Mouse (Mus musculus) brain, embryonic 18.5 days (tissue): Measurements from ENCODE around the gene Sema6b.

ENCODE experiments used
- DNase-seq: peaks from one replicate; pipeline ENCODE4 v3.0.0-alpha.2; 2012; ENCODE audit warnings: low read depth, low spot score

The Sema6b gene

DNA sequence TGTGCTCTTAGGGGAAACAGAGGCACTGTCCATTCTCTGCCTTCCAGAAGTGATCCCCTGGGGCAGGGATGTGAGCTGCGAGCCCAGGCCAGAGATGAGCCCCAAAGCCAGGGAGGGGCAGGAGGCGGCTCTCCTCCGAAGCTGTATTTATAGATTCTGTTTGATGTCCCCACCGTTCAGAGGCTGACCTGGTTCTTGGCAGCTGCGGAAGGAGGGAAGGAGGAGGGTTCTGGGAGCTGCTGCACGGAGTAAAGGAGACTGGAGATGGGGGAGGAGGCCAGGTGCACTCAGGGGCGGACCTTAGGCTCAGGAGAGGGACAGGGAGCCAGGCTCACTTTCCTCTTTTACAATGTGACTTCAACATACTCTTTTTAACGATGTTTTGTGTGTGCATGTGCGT, 6.0 kb upstream of the Sema6b start:
- DNase-seq = no peak

DNA sequence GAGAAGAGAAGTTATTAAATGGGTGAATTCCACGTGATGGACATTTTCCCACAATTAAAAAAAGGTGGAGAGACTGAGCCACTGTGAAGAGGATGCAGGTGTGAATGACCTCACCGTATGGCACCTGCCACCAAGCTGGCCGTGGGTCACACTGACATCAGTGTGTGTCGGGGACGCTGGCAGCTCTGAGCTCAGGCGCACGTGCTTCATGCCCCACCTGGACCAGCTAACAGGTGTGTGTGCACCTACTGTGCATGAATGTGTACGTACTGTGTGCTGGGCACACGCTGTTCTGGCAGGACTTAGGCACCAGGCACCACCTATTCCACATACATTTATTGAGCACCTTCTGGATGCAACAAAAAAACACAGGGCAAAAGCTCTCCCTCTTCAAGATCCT, 4.4 kb upstream of the Sema6b start:
- DNase-seq = no peak

DNA sequence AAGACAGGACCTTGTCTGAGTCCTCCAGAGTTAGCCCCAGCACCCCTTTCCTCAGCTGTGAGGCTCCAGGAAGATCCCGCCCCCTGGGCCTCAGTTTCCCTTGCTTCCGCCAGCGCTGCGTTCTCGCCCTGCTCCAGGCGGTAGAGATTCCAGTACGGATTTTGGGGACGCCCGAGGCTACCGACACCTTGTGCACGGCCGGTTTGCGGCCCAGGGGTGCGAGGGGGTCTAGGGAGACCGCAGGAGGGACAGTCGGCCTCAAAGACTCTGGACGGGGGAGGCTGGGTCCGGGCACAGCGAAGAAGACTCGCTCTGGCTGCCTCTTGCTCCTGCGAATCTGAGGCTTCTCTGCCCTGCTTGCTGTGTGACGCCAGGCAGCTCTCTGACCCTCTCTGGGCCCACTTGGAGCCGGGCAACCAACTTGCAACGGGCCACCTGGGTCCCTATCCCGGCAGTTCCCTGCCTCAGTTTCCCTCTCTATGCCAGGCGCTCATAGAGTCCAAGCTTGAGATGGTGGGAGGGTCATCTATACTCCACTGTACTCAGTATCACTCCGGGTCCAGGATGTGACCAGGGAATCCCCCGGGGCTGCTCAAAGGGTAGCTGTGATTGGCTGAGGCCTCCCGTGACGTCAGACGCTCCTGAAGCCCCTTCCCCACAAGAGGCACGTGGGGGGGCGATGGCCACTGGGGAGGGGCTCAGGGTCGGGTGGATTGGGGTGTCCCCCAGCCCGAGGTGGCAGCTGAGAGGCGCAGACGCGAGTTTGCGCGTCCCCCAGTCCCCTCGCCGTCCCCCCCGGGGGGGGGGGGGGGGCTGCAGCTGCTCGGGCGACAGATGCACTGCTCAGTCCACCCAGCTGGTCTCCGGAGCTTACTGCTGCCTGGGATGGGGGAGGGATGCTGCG, 1.8 kb upstream of the Sema6b start:
- no peak for DNase-seq

DNA sequence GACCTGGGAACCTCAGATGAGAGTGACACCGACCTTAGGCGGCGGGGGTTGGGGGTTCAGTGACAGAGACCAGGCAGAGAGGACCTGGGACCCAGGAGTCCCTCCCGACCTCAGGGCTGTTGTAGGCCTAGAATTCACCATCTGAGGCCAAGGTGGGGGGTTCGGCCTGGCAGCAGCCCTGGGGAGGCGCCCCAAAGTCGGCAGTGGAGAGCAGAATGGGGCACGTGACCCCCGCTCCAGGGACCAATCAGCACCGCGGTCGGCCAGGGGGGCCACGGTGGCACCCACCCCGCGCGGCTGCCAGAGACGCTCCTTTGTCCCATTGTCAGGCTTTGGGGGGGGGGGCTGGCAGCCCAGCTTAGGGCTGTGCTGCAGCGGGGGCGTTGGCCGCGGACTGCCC, 788 bp downstream of the Sema6b start:
- no peak for DNase-seq

DNA sequence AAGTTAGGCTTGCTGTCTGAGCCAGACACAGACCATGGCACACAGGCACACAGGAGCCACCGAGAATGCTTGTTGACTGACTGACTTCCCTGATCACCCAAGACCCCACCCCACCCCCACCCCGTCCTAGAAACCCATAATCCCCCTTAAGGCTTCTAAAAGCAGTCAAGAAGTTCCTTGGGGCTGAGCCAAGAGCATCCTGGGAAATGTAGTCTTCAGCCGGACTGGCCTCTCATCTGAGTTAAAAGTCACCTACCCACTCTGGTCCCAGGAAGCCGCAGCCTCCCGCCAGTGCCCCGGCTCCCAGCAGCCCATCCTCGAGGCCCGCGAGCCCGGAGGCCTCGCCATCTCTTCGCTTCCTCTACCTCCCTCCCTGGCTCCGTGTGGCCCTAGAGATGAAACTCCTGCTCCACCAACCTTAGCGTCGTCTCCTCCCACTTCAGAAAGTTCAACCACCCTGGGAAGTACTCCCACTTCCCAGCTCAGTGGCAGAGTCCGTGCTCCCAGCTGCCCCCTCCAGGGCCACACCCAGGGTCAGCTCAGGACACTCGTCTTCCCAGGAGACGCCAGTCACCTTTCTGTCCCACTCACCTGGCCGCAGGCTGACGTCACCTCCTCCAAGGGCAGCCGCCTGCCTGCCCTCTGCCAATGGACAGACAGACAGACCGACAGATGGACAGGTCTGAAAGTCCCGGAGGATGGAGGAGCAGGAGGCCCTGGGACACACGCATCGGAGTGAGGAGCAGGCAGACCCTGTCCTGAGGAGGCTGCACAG, 2.1 kb downstream of the Sema6b start:
- no peak for DNase-seq

DNA sequence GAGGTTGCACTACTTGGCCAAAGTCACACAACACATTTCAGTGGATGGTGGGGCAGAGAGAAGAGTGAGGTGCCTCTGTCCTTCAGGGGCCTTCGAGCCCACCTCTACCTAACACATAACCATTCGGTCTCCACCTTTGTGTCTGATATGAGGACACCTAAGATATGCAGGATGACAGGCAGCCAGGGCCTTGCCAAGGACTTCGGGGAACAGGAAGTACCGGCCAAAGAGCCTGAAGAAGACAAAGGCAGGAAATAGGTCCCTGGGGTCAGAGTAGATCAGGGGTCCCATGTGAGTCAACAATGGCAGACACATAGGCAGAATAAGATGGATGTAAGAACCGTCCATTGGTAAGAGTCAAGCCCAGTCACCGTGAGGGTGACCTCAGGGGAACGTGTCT, 3.6 kb downstream of the Sema6b start:
- no peak for DNase-seq

DNA sequence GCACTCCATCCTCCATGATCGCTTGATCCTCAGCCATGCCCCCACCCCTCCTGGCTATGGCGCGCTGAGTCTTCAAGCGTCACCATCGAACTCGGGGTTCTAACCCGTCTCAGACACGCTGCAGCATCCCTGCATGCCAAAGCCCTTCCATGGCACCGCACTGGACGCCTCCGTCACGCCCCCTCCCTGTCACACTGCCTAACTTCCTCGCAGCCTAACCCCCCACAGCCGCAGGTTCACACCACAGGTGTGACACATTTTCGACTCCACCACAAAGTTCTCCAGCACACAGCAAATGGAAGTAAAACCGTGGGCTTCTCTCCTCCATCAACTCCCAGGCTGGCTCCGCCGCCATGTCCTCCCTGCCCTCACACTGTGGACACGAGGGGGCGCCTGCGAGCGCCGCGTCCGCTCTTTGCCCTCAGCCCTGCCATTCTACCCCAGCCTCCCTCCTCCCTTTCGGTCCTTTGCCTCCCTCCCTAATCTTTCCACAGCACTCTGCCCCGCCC, 5.6 kb downstream of the Sema6b start:
- no peak for DNase-seq

DNA sequence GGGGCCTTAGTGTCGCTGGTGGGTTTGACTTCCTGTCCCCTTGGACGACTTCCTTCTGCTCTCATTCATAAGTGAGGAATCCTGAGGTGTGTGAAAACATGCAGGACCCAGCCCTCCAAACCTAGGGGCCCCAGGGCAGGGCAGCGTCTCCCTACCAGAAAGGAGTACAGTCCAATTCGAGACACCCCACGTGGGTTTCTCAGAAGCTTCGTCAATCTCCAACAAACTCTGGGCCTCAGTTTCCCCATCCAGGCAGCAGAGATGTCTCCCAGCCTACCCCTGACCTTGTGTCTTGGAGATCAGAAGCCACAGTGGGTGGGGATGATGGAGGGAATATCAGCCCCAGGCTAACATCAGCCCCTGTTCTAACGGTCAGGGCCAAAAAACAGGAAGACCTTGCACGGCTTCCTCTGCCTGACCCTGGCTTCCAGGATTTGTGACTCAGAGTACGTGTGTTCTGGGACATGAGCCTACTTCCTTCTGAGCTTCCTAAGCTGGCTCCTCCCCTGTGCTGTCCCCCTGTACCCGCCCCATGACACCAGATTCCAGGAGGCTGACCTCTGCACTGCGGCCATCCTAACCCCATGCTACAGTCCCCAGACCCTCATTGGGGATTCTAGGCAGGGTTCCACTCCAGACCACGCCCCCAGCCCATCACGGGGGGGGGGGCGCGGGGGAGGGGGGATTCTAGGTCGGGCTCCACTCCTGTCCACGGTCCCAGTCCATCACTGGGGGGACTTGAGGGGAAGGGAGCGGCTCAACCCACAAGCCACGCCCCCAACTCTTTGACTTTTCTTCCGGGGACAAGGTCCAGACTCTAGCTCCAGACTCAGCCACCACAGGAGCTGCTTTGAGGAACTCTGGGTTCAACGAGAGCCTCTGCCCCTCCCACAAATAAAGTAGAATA, 6.4 kb downstream of the Sema6b start:
- no peak for DNase-seq

DNA sequence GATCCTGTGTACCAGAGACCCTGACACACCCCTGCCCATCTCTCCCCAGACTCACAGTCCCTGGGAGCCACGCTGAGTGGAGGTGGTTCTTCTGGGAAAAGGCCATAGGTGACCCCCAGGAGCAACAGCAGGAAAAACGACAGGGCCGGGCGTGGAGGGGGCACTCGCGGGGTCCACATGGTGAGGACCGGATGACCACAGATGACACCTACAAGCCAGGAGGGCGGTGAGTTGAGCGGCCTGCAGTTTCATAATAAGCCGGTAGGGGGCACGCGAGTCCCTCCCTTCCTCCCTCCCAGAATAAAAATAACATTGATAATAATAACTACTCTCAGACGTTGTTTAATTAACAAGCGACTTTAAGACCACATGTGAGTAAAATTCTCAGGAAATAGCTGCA, 7.5 kb downstream of the Sema6b start:
- no peak for DNase-seq

DNA sequence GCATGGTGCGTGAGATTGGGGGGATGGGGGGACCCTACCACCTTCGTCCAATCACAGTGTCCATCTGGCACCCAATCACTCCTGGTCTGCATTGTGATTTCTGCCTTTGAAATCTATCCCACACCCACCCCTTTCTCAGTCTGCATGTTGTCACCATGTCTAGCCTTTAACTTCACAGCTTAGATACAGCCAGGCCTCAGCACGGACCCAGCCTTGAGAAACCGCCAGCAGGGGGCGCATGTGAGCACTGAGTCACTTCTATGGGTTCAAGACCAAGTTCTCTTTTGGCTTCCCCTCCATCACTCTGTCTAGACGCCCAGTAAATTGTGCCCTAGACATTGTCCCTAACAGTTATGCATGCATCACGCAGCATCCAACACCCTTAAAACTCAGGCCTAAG, 8.3 kb downstream of the Sema6b start:
- DNase-seq = no peak

DNA sequence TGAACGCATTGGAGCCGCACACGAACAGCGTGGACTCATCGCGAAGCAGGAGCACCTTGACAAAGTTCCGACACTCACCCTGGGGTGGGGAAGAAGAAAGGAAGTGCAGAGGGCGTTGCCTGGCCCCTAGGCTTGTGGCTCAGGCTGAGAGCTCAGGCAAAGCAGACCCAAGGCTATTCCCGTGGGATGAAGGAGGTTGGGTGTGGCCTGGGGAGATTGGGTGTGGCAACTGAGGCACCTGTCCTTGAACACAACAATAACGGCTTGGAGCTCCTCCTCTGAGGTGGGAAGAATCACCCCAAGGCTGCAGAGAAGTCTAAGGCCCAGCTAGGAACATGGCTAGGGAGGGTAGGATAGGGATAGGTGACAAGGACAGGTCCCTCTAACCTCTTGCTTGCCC, 9.0 kb downstream of the Sema6b start:
- DNase-seq = no peak

DNA sequence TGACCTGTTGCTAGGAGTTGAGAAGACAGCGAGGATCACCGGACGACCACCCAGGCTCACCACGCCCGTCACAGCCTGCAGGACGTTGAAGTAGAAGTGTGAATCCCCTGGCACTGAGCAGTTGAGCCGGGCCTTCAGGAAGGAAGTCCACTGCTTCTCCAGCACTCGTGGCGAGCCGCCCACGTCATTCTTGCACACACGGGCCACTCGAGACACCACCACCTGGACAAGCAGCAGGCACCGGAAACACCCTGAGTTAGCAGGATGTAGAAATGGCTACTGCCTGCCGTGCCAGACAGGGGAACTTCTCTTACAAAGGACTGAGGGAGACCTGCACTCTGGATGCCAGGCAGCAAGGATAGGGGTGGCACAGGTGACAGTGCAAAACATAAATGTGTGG, 11.9 kb downstream of the Sema6b start:
- DNase-seq = no peak

DNA sequence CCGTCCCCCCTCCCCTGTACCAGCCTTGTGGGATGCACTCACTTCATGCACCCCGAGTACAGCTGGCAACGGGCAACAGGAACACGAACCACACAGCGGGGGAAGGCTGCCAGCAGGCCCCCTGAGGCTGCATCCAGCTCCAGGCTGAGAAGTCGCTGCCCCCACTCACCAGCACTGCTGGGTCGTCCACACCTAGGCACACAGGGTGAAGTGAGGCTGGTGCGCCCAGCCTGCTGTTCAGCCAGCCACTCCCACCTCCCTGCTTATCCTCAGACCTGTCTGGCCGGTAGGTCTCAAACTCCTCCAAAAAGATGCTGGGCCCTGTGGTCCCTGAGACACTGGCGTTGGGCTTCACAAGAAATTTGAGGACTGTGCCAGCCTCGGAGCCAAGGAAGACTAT, 14.0 kb downstream of the Sema6b start:
- DNase-seq = no peak

DNA sequence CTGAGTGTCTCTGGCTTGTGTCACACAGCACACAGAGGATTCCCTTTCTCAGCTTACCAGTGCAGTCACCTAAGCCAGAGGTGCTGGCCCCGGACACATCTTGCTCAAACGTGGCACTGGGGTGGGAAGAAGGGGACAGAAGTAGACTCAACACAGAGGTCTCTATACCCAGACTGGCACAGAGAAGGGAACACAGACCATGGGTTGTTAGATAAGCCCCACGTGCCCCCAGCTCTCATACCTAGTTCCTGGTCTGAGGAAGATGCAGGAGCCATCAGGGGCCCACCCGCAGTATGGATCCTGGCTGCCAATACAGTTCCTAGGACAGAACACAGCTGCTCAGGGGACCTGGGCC, 14.9 kb downstream of the Sema6b start:
- DNase-seq = no peak

DNA sequence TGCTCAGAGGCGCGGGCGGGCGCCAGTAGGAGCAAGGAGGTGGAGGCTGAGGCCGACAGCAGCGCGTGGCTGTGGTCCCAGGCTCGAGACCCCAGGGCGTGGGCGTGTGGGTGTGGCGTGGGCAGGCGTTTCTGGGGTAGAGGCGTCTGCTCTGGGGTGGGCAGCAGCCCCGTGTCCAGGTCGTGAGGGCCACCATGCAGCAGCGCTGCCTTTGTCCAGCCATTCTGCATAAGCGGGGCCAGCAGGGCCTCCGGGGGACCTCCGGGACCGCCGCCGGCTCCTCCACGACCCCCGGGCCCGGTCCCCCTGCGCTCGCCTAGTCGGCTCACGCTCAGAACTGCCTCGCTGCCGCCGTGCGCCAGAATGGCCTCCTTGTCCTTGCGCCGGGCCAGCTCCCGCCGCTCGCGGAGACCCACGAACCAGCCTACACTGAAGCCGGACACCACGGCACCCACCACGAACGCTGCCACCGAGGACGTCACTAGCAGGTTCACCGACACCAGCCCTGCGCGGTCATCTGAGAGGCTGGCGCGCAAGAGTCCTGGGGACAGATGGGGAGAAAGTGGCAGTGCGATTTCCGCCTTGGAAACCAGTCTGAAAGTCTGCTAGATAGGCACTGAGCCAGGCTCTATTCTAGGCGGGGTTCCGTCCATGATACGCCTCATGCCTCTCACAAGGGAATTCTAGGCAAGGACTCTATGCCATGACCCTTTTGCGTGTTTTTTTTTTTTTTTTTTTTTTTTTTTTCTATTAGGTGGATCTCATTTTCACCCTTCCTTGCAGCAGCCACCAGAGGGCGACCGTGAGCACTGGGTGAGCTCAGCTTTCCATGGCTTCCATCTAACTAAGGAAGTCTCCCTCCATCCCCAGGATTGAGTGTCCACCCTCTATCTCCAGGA, 15.5 kb downstream of the Sema6b start:
- no peak for DNase-seq

DNA sequence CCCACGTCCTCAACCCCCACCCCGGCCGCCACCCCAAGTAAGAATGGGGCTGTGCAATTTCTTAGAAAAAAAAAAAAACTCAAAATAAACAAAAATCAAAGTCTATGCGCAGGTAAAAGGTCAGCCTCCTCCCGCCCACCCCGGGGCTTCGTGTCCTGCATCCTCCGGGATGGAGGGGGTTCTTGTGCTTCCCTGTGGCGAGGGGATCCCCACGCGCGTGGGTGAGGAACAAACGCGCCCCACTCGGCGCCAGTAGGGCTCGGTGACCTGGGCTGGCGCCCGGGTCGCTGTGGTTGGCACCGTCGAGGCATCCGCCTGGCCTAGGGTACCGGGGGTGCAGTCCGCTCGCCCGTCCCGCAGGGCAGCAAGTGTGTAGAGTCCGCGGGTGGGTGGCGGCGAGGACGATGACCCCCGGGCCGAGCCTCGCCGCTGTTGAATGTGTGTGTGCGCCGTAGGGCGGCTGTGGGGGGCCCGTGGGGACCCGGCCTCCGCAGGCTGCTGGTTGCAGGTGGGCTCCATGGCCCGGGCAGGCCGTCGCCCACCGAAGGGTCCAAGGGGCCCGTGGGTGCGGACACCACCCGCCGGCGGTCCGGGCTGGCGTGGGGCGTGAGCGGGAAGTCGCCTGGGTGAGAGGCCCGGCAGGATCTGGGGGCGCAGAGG, 16.3 kb downstream of the Sema6b start:
- no peak for DNase-seq

DNA sequence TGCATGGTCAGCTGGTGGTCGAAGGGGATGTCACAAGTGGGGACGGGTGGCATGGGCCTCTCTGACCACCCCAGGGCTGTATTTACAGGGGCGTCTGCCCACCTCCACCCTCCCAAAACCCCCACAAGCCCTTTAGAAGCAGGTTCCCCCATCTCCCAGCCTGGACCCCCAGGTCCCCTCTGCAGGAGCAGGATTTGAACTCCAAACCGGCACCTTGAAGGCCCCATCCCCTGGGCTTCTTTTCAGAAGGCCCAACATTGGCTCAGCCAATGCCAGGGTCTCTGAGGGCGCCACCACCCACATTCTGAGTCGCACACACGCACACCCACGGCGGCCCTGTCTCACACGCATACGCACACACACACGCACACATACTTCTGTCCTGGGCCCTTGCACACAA, 17.0 kb downstream of the Sema6b start:
- DNase-seq = no peak

DNA sequence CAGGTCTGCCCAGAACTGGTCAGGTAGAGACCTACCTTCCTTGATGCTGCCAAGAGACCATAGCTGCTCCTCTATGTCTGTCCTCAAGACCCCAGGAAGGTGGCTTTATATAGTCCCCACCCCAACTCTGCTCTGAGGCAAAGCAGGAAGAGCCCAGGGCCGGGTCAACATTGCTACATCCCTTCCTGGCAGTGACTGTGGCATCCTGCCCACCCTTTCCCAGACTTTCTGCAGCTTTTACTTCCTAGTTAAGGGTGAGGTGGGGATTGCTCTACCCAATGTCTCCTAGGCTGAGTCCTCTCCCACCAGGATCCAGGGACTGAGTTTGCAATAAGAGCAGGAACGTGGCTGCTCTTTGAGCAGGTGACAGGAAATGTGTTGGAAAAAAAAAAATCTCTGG, 18.3 kb downstream of the Sema6b start, which contains the start of gene Lrg1:
Gene Lrg1, minus strand, starts transcription at position 176 of the 400 bp plus-strand sequence.
- no peak for DNase-seq

DNA sequence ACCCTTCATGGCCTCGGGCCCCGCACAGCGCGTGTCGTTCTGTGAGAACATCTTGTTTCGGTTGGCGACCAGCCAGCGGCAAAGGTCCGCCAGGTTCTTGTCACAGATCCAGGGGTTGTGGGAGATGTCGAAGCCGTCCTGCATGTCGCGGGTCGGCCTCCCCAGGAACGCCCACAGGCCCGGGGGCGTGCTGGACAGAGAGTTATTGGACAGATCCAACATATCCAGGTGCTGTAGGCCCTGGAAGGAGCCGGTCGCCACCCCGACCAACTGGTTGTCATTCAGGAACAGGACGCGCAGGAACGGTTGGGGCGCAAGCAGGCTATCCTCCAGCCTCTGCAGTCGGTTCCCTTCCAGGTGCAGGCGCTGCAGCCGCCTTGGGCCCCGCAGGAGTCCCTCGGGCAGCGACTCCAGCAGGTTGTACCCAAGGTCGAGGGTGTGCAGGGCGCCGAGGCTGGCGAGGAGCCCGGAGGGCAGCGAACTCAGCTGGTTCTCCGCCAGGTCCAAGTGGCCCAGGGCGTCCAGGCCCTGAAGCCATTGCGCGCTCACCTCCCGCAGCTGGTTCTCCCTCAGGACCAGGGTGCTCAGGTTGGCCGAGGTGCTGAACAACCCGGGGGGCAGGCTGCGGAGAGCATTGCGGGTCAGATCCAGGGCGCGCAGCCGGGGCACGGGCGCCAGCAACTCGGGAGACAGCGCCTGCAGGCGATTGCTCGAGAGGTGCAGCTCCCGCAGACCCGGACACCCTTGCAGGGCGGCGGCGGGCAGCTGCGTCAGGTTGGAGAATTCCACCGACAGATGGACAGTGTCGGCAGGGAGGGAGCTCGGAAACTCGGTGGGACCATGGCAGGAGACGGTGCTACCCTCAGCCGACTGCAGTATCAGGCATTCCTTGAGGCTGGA, 19.9 kb downstream of the Sema6b start:
- no peak for DNase-seq
